Comparison of ENCODE assay signal across 9 mouse cellular contexts in genomic region chr7:96769784-96770183, GRCm38 (mm10).
A peak's percentile ranks its signal among the peaks of the same experiment; 100 is the strongest.
DNase-seq lines count a peak whose midpoint lies in the region; ATAC-seq and TF ChIP-seq lines count a peak whose summit lies in the region.
"Had no signal": no experiment of that assay in that cellular context is flagged by ENCODE, and none has a peak within 500 bp of the region (broad histone marks: within the 10 kb centered on the region; RNA-seq: fewer than 3 reads in every experiment).

No protein-coding gene starts in this region.

- peak; percentile 41 for DNase-seq in hindbrain, embryonic 11.5 days (ENCODE audit: low spot score)
- peak; percentile 41 for DNase-seq in CH12.LX (ENCODE audit: extremely low read depth)
- peak; percentile 12 for DNase-seq in brain, embryonic 14.5 days (ENCODE audit: low read depth)
- no peak for DNase-seq in T-cell, adult 2 months (ENCODE audit: low spot score)
- DNase-seq in right cerebral cortex, adult 2 months (ENCODE audit: low spot score in 2 of 2), result no peak
- DNase-seq in ovary, postnatal 10 days (ENCODE audit: low spot score), result no peak

- peak; percentile 38 to 59 for TF ChIP-seq CTCF in CH12.LX (conservative IDR thresholded peaks at IDR 0.05 in 1 of 2, IDR thresholded peaks at IDR 0.05 in 1 of 2; ENCODE audit: low read depth in 2 of 2, low read length in 2 of 2)
- peak; percentile 51 for TF ChIP-seq CTCF in brain, embryonic 14.5 days (IDR thresholded peaks at IDR 0.05; ENCODE audit: borderline replicate concordance, extremely low read depth, insufficient read depth, insufficient read length)

- H3K9ac ChIP-seq in hindbrain, embryonic 11.5 days (ENCODE audit: low read depth, low read length), result no peak overlapping the region
- no peak overlapping the region for H3K9ac ChIP-seq in hindbrain, embryonic 13.5 days
- no peak overlapping the region for H3K9ac ChIP-seq in CH12.LX (ENCODE audit: insufficient read depth, low read depth)
- H3K9ac ChIP-seq: neural tube, embryonic 12.5 days had no signal

- no peaks in the 10 kb centered on the region for H3K27me3 ChIP-seq in hindbrain, embryonic 11.5 days (ENCODE audit: control insufficient read depth, insufficient read depth, low read length)
- no peaks in the 10 kb centered on the region for H3K27me3 ChIP-seq in hindbrain, embryonic 13.5 days
- H3K27me3 ChIP-seq in CH12.LX (replicated peaks), result no peaks in the 10 kb centered on the region
- H3K27me3 ChIP-seq: neural tube, embryonic 12.5 days had no signal

- H3K4me1 ChIP-seq in hindbrain, embryonic 11.5 days (replicated peaks; ENCODE audit: control insufficient read depth, insufficient read depth, low read length), result no peaks in the 10 kb centered on the region
- peaks cover 16% of the 10 kb centered on the region; the same call in 1 of the 2 replicates for H3K4me1 ChIP-seq in hindbrain, embryonic 13.5 days (replicated peaks)
- 0 out of 4 replicates have a peak, but pooled peaks cover 0 to 5% of the 10 kb centered on the region in 2 experiments for H3K4me1 ChIP-seq in CH12.LX (ENCODE audit: control insufficient read depth in 1 of 2, insufficient read depth in 2 of 2)

- H3K9me3 ChIP-seq in hindbrain, embryonic 11.5 days (ENCODE audit: control insufficient read depth, low read length), result no peaks in the 10 kb centered on the region
- 0 out of 2 replicates have a peak, but pooled peaks cover 3% of the 10 kb centered on the region for H3K9me3 ChIP-seq in hindbrain, embryonic 13.5 days
- peaks cover 6% of the 10 kb centered on the region for H3K9me3 ChIP-seq in CH12.LX (replicated peaks; ENCODE audit: low read length)
- H3K9me3 ChIP-seq: neural tube, embryonic 12.5 days had no signal

- H3K4me3 ChIP-seq in hindbrain, embryonic 11.5 days (ENCODE audit: low read depth, low read length), result no peak overlapping the region
- no peak overlapping the region for H3K4me3 ChIP-seq in hindbrain, embryonic 13.5 days
- H3K4me3 ChIP-seq in CH12.LX (replicated peaks in 1 of 3; ENCODE audit: low read depth in 2 of 3, low read length in 2 of 3, poor library complexity in 1 of 3), result no peak overlapping the region
- H3K4me3 ChIP-seq: neural tube, embryonic 12.5 days had no signal

- peak; percentile 49 for TF ChIP-seq RAD21 in CH12.LX (IDR thresholded peaks at IDR 0.05; ENCODE audit: low read depth, low read length)

- H3K79me2 ChIP-seq in CH12.LX (replicated peaks; ENCODE audit: control insufficient read depth, extremely low read depth, insufficient read depth, poor library complexity, severe bottlenecking), result no peaks in the 10 kb centered on the region

- TF ChIP-seq POLR2A in CH12.LX (IDR thresholded peaks at IDR 0.05; ENCODE audit: low read depth, low read length), result no peak
- TF ChIP-seq POLR2A in brain, embryonic 14.5 days (IDR thresholded peaks at IDR 0.05; ENCODE audit: borderline replicate concordance, extremely low read depth, insufficient read depth, insufficient read length, poor library complexity, severe bottlenecking), result no peak

- no peak for ATAC-seq in hindbrain, embryonic 11.5 days (ENCODE audit: low FRiP score)
- ATAC-seq in hindbrain, embryonic 13.5 days (ENCODE audit: low FRiP score), result no peak
- ATAC-seq in neutrophil, adult 5-6 weeks (ENCODE audit: extremely low read depth, insufficient number of reproducible peaks, low FRiP score, poor library complexity, severe bottlenecking), result peak; percentile 26; the same call in 1 of the 2 replicates

- H3K27ac ChIP-seq in hindbrain, embryonic 11.5 days (ENCODE audit: low read depth, low read length), result no peak overlapping the region
- no peak overlapping the region for H3K27ac ChIP-seq in hindbrain, embryonic 13.5 days
- H3K27ac ChIP-seq in CH12.LX (ENCODE audit: insufficient read depth, low read depth), result no peak overlapping the region
- H3K27ac ChIP-seq: neural tube, embryonic 12.5 days had no signal

- WGBS in hindbrain, embryonic 11.5 days, result 77% methylated on average over 4 of the region's 4 CpGs
- WGBS in hindbrain, embryonic 13.5 days, result 68% methylated on average over 4 of the region's 4 CpGs

- H3K4me2 ChIP-seq in hindbrain, embryonic 11.5 days (replicated peaks; ENCODE audit: low read depth, low read length), result no peak overlapping the region
- no peak overlapping the region for H3K4me2 ChIP-seq in hindbrain, embryonic 13.5 days
- H3K4me2 ChIP-seq in CH12.LX (ENCODE audit: insufficient read depth, low read depth, poor library complexity, severe bottlenecking), result no peak overlapping the region
- H3K4me2 ChIP-seq: neural tube, embryonic 12.5 days had no signal

- TF ChIP-seq EP300 in CH12.LX (IDR thresholded peaks at IDR 0.05; ENCODE audit: low read length), result no peak

- dilution Hi-C loops in CH12.LX (cut with MboI; ENCODE audit: extremely low pct_ligation_motif_present, extremely low pct_unique_long_range_greater_than_20kb, low sequenced_read_pairs), result no loop called here

- in situ Hi-C loops in CH12.LX (cut with MboI; ENCODE audit: low pct_ligation_motif_present, low pct_unique_long_range_greater_than_20kb, low sequenced_read_pairs), result loop anchor here (5.0 to 25.0 kb wide), 2 partner anchors 143 to 207 kb away; no protein-coding TSS in a partner anchor

- H3K36me3 ChIP-seq in hindbrain, embryonic 11.5 days (ENCODE audit: control insufficient read depth, insufficient read depth, low read length), result no peaks in the 10 kb centered on the region
- peaks cover 23% of the 10 kb centered on the region for H3K36me3 ChIP-seq in hindbrain, embryonic 13.5 days
- no peaks in the 10 kb centered on the region for H3K36me3 ChIP-seq in CH12.LX (replicated peaks in 1 of 2; ENCODE audit: control insufficient read depth in 1 of 2, insufficient read depth in 1 of 2, low read length in 1 of 2)

TF ChIP-seq in CH12.LX, 34 proteins besides CTCF, POLR2A, EP300 and RAD21:
- TF ChIP-seq SMC3 (IDR thresholded peaks at IDR 0.05; ENCODE audit: low read depth, low read length) (peak; percentile 59), ZMIZ1 (IDR thresholded peaks at IDR 0.05; ENCODE audit: low read depth, low read length) (no peak)

Comparison
In these comparisons a context has a peak if more than half of its experiments do, and no peak if none do; other contexts are left out.
1. DNase-seq: peak in hindbrain, embryonic 11.5 days (single experiment), CH12.LX (single experiment) and brain, embryonic 14.5 days (single experiment); none in T-cell, adult 2 months (single experiment), right cerebral cortex, adult 2 months (0 of 2) and ovary, postnatal 10 days (single experiment).